Comparison of ENCODE assay signal across 13 mouse cellular contexts in the genomic region with DNA sequence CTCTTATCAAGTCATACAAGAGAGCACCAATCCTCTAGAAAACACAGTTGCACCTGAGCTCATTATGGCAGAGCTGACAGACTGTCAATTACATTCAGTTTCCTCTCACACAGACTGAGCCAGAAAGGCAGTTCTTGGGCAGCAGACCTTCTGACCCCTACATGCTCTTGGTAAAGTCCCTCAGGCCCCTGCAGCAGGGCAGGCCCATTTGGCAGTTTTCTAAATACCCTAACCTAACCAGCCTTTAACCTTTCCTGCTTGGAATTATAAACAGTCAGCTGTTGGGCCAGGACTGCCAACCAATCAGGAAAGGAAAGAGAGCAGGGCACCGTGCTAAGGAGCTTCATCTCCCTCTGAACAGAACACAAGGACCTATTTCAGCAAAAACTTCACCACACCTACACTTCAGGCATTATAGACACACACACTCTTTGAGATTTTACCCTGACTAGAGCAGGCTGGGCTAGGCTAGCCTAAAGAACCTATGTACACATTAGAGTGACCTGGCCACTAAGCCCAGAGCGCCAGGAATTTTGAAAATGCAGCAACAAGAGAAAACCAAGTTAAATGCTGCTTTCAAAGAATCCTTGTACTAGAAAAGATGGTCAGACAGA. TPM values are rescaled to one million over a fixed set of nuclear protein-coding genes. Genes with fewer than 3 reads are reported as not detected.
DNase-seq lines count a peak whose midpoint lies in the region; ATAC-seq lines count a peak whose summit lies in the region.
"Had no signal": no experiment of that assay in that cellular context is flagged by ENCODE, and none has a peak within 500 bp of the region (broad histone marks: within the 10 kb centered on the region; RNA-seq: fewer than 3 reads in every experiment).

No protein-coding gene starts in this region.

- no peak overlapping the region for H3K9ac ChIP-seq in lung, embryonic 16.5 days (ENCODE audit: low read length)
- H3K9ac ChIP-seq: liver, embryonic 15.5 days had no signal

- no peaks in the 10 kb centered on the region for H3K9me3 ChIP-seq in lung, embryonic 16.5 days (ENCODE audit: control insufficient read depth, low read length)
- H3K9me3 ChIP-seq: liver, embryonic 15.5 days had no signal

- 42% methylated on average over 2 of the region's 2 CpGs for WGBS in lung, embryonic 16.5 days

- peak; percentile 46 for DNase-seq in kidney, adult 18-20 months
- DNase-seq in kidney, postnatal 4 days, result no peak
- no peak for DNase-seq in lung, adult 18-20 months
- peak; percentile 63 for DNase-seq in kidney, adult 9 months
- no peak for DNase-seq in urinary bladder, postnatal 14 days (ENCODE audit: low spot score)
- no peak for DNase-seq in layer of hippocampus, adult 9-11 months
- DNase-seq: cerebellum, adult 9-10 months; embryo, embryonic 11 days had no signal

- H3K27ac ChIP-seq in lung, embryonic 16.5 days (ENCODE audit: low read length), result peak overlapping the region; percentile 91
- H3K27ac ChIP-seq: liver, embryonic 15.5 days had no signal

- peak; percentile 37; the same call in 1 of the 2 replicates for ATAC-seq in lung, embryonic 16.5 days (ENCODE audit: low read depth)
- ATAC-seq: forebrain, embryonic 14.5 days had no signal

- H3K36me3 ChIP-seq in lung, embryonic 16.5 days (ENCODE audit: control insufficient read depth, insufficient read depth, low read length), result peaks cover 24% of the 10 kb centered on the region

- peaks cover 20% of the 10 kb centered on the region for H3K4me1 ChIP-seq in lung, embryonic 16.5 days (replicated peaks; ENCODE audit: control insufficient read depth, insufficient read depth, low read length)

- H3K4me2 ChIP-seq in lung, embryonic 16.5 days (ENCODE audit: low read depth, low read length), result no peak overlapping the region
- H3K4me2 ChIP-seq: liver, embryonic 15.5 days; midbrain, embryonic 11.5 days had no signal

- H3K4me3 ChIP-seq in lung, embryonic 16.5 days (ENCODE audit: low read length), result no peak overlapping the region
- H3K4me3 ChIP-seq: liver, embryonic 15.5 days had no signal

- no peaks in the 10 kb centered on the region for H3K27me3 ChIP-seq in lung, embryonic 16.5 days (ENCODE audit: control insufficient read depth, insufficient read depth, low read depth, low read length)
- H3K27me3 ChIP-seq: CH12.LX; liver, embryonic 15.5 days had no signal

RNA-seq across cellular contexts. Expression of a gene that starts 8.1 kb away (rescaled TPM):
- polyA plus RNA-seq in lung, embryonic 16.5 days (2015; fragmentation: Nextera tagmentation; extraction: Ambion mirVana), result 13.1 and 13.5 TPM in 2 replicates

Comparison
In these comparisons a context has a peak if more than half of its experiments do, and no peak if none do; other contexts are left out.
1. DNase-seq: peak in kidney, adult 18-20 months (single experiment) and kidney, adult 9 months (single experiment); none in kidney, postnatal 4 days (0 of 2), lung, adult 18-20 months (0 of 2), urinary bladder, postnatal 14 days (single experiment) and layer of hippocampus, adult 9-11 months (single experiment).